Comparison of ENCODE assay signal across 19 mouse cellular contexts in genomic region chr6:120999860-121000526, GRCm38 (mm10).
A peak's percentile ranks its signal among the peaks of the same experiment; 100 is the strongest.
DNase-seq lines count a peak whose midpoint lies in the region; ATAC-seq and TF ChIP-seq lines count a peak whose summit lies in the region.
"Had no signal": no experiment of that assay in that cellular context is flagged by ENCODE, and none has a peak within 500 bp of the region (broad histone marks: within the 10 kb centered on the region; RNA-seq: fewer than 3 reads in every experiment).

No protein-coding gene starts in this region.

- no peak for TF ChIP-seq CTCF in cerebellum, adult 2 months (IDR thresholded peaks at IDR 0.05; ENCODE audit: borderline replicate concordance, insufficient read depth, low read depth, low read length)
- no peak for TF ChIP-seq CTCF in intestine, postnatal 0 days (IDR thresholded peaks at IDR 0.05; ENCODE audit: low read depth)
- no peak for TF ChIP-seq CTCF in olfactory bulb, adult 2 months (IDR thresholded peaks at IDR 0.05; ENCODE audit: insufficient read depth, low read depth, low read length)

- no peaks in the 10 kb centered on the region for H3K9me3 ChIP-seq in intestine, embryonic 16.5 days (ENCODE audit: control insufficient read depth, low read length)
- no peaks in the 10 kb centered on the region for H3K9me3 ChIP-seq in intestine, postnatal 0 days (ENCODE audit: control insufficient read depth)
- no peaks in the 10 kb centered on the region for H3K9me3 ChIP-seq in heart, embryonic 14.5 days (ENCODE audit: control insufficient read depth, low read length)
- H3K9me3 ChIP-seq in forebrain, embryonic 15.5 days = no peaks in the 10 kb centered on the region
- H3K9me3 ChIP-seq: hindbrain, embryonic 12.5 days; liver, embryonic 13.5 days had no signal

- 0 out of 2 replicates have a peak, but pooled peaks have one; percentile 40 for ATAC-seq in intestine, embryonic 16.5 days
- ATAC-seq in intestine, postnatal 0 days = no peak
- ATAC-seq in heart, embryonic 14.5 days (ENCODE audit: insufficient number of reproducible peaks, insufficient read depth, low FRiP score, low read depth) = no peak
- no peak for ATAC-seq in forebrain, embryonic 15.5 days (replicated peaks)
- ATAC-seq: activated CD4-positive, CD25-positive, alpha-beta regulatory T cell, adult 4 months had no signal

- H3K4me1 ChIP-seq in cerebellum, adult 2 months (ENCODE audit: control insufficient read depth, insufficient read depth, low read length) = peaks cover 49% of the 10 kb centered on the region
- H3K4me1 ChIP-seq in intestine, embryonic 16.5 days (ENCODE audit: control insufficient read depth, insufficient read depth, low read length) = no peaks in the 10 kb centered on the region
- H3K4me1 ChIP-seq in intestine, postnatal 0 days (replicated peaks; ENCODE audit: control insufficient read depth, insufficient read depth, low read length) = no peaks in the 10 kb centered on the region
- peaks cover 3 to 13% of the 10 kb centered on the region in 2 experiments for H3K4me1 ChIP-seq in heart, embryonic 14.5 days (ENCODE audit: control insufficient read depth in 2 of 2, insufficient read depth in 2 of 2, low read length in 2 of 2)
- peaks cover 4% of the 10 kb centered on the region for H3K4me1 ChIP-seq in olfactory bulb, adult 2 months (ENCODE audit: control insufficient read depth, insufficient read depth, low read length)
- H3K4me1 ChIP-seq in forebrain, embryonic 15.5 days = no peaks in the 10 kb centered on the region
- H3K4me1 ChIP-seq: liver, embryonic 13.5 days had no signal

- H3K9ac ChIP-seq in intestine, embryonic 16.5 days (ENCODE audit: low read depth, low read length) = no peak overlapping the region
- H3K9ac ChIP-seq in intestine, postnatal 0 days (ENCODE audit: low read depth, low read length) = no peak overlapping the region
- H3K9ac ChIP-seq in heart, embryonic 14.5 days (ENCODE audit: low read length) = no peak overlapping the region
- no peak overlapping the region for H3K9ac ChIP-seq in forebrain, embryonic 15.5 days (replicated peaks)
- H3K9ac ChIP-seq: hindbrain, embryonic 12.5 days; liver, embryonic 13.5 days; lung, embryonic 14.5 days had no signal

- no peaks in the 10 kb centered on the region for H3K27me3 ChIP-seq in cerebellum, adult 2 months (ENCODE audit: control insufficient read depth, insufficient read depth, low read length)
- no peaks in the 10 kb centered on the region for H3K27me3 ChIP-seq in intestine, embryonic 16.5 days (replicated peaks; ENCODE audit: control insufficient read depth, insufficient read depth, low read length)
- H3K27me3 ChIP-seq in intestine, postnatal 0 days (replicated peaks; ENCODE audit: control insufficient read depth, insufficient read depth, low read length) = no peaks in the 10 kb centered on the region
- H3K27me3 ChIP-seq in heart, embryonic 14.5 days (ENCODE audit: control insufficient read depth, insufficient read depth, low read length) = no peaks in the 10 kb centered on the region
- no peaks in the 10 kb centered on the region for H3K27me3 ChIP-seq in forebrain, embryonic 15.5 days
- H3K27me3 ChIP-seq: hindbrain, embryonic 12.5 days; liver, embryonic 13.5 days had no signal

- H3K4me2 ChIP-seq in intestine, embryonic 16.5 days (ENCODE audit: low read depth, low read length) = no peak overlapping the region
- H3K4me2 ChIP-seq in intestine, postnatal 0 days (replicated peaks; ENCODE audit: low read depth) = no peak overlapping the region
- no peak overlapping the region for H3K4me2 ChIP-seq in heart, embryonic 14.5 days (ENCODE audit: low read length)
- no peak overlapping the region for H3K4me2 ChIP-seq in forebrain, embryonic 15.5 days (replicated peaks)
- H3K4me2 ChIP-seq: hindbrain, embryonic 12.5 days; liver, embryonic 13.5 days; lung, embryonic 14.5 days had no signal

- WGBS in cerebellum, adult 2 months = 47% methylated on average over 8 of the region's 8 CpGs
- WGBS in intestine, embryonic 16.5 days = 75% methylated on average over 8 of the region's 8 CpGs
- 78% methylated on average over 8 of the region's 8 CpGs for WGBS in intestine, postnatal 0 days
- WGBS in heart, embryonic 14.5 days = 69% methylated on average over 8 of the region's 8 CpGs
- WGBS in olfactory bulb, adult 2 months = 42% methylated on average over 8 of the region's 8 CpGs
- 83% methylated on average over 8 of the region's 8 CpGs for WGBS in forebrain, embryonic 15.5 days

- no peak overlapping the region for H3K4me3 ChIP-seq in cerebellum, adult 2 months (replicated peaks; ENCODE audit: insufficient read depth, low read depth, low read length)
- no peak overlapping the region for H3K4me3 ChIP-seq in intestine, embryonic 16.5 days (ENCODE audit: low read length)
- H3K4me3 ChIP-seq in intestine, postnatal 0 days (ENCODE audit: low read depth, low read length) = no peak overlapping the region
- no peak overlapping the region for H3K4me3 ChIP-seq in heart, embryonic 14.5 days (ENCODE audit: control insufficient read depth in 1 of 2, insufficient read depth in 1 of 2, low read depth in 1 of 2, low read length in 2 of 2)
- H3K4me3 ChIP-seq in olfactory bulb, adult 2 months (ENCODE audit: insufficient read depth, low read depth, low read length) = no peak overlapping the region
- no peak overlapping the region for H3K4me3 ChIP-seq in forebrain, embryonic 15.5 days
- H3K4me3 ChIP-seq: hindbrain, embryonic 12.5 days; liver, embryonic 13.5 days had no signal

- DNase-seq in cerebellum, adult 2 months = no peak
- no peak for DNase-seq in cerebellum, adult 9-10 months
- DNase-seq in ovary, postnatal 14 days (ENCODE audit: low spot score) = no peak
- DNase-seq: adrenal gland, postnatal 36 days; cerebellum, adult 18-20 months; kidney, postnatal 36 days; liver, embryonic 13.5 days; lung, embryonic 14.5 days; lung, postnatal 4 days; right cerebral cortex, postnatal 14 days; spleen, adult 18-20 months; thymus, adult 2 months had no signal

- H3K27ac ChIP-seq in cerebellum, adult 2 months (ENCODE audit: insufficient read depth, low read length) = 0 out of 2 replicates have a peak overlapping the region, but pooled peaks have one; percentile 15
- H3K27ac ChIP-seq in intestine, embryonic 16.5 days (ENCODE audit: low read length) = no peak overlapping the region
- no peak overlapping the region for H3K27ac ChIP-seq in intestine, postnatal 0 days (ENCODE audit: low read depth, low read length)
- H3K27ac ChIP-seq in heart, embryonic 14.5 days (replicated peaks in 1 of 2; ENCODE audit: control insufficient read depth in 1 of 2, insufficient read depth in 1 of 2, low read depth in 2 of 2, low read length in 2 of 2) = peak overlapping the region; percentile 63 to 70
- H3K27ac ChIP-seq in olfactory bulb, adult 2 months (ENCODE audit: insufficient read depth, low read depth, low read length) = 0 out of 2 replicates have a peak overlapping the region, but pooled peaks have one; percentile 2
- no peak overlapping the region for H3K27ac ChIP-seq in forebrain, embryonic 15.5 days (replicated peaks)
- H3K27ac ChIP-seq: hindbrain, embryonic 12.5 days; liver, embryonic 13.5 days had no signal

- TF ChIP-seq POLR2A in cerebellum, adult 2 months (IDR thresholded peaks at IDR 0.05; ENCODE audit: borderline replicate concordance, insufficient read depth, low read length) = no peak
- no peak for TF ChIP-seq POLR2A in olfactory bulb, adult 2 months (IDR thresholded peaks at IDR 0.05; ENCODE audit: insufficient read depth, low read depth, low read length)

- no peaks in the 10 kb centered on the region for H3K36me3 ChIP-seq in intestine, embryonic 16.5 days (ENCODE audit: control insufficient read depth, insufficient read depth, low read length)
- H3K36me3 ChIP-seq in intestine, postnatal 0 days (ENCODE audit: control insufficient read depth, insufficient read depth) = peaks cover 26% of the 10 kb centered on the region
- peaks cover 84% of the 10 kb centered on the region for H3K36me3 ChIP-seq in heart, embryonic 14.5 days (ENCODE audit: control insufficient read depth, insufficient read depth, low read length)
- H3K36me3 ChIP-seq in forebrain, embryonic 15.5 days = peaks cover 32% of the 10 kb centered on the region

Comparison
In these comparisons a context has a peak if more than half of its experiments do, and no peak if none do; other contexts are left out.
1. H3K27ac ChIP-seq: peak in cerebellum, adult 2 months (single experiment), heart, embryonic 14.5 days (2 of 2) and olfactory bulb, adult 2 months (single experiment); none in intestine, embryonic 16.5 days (single experiment), intestine, postnatal 0 days (single experiment) and forebrain, embryonic 15.5 days (single experiment).